Mouse (Mus musculus) E14TG2a.4 (cell line): Measurements from ENCODE around the gene Gm5725.
"Not testable (repeated sequence)": the region's sequence is repeated elsewhere in the genome, so short reads cannot be mapped to it uniquely, and the experiment has no call there.

ENCODE experiments used
- CTCF ChIP-seq: conservative IDR thresholded peaks from 2 replicates; pipeline ENCODE4 v1.5.1; 2014; ENCODE audit warnings: low read length
- NANOG ChIP-seq: IDR thresholded peaks from 2 replicates; pipeline ENCODE4 v1.6.1; 2014; ENCODE audit warnings: borderline replicate concordance, low read length, mixed read lengths
- POU5F1 ChIP-seq: IDR thresholded peaks from 2 replicates; pipeline ENCODE4 v1.6.1; 2014; ENCODE audit warnings: low read length, borderline replicate concordance

DNA sequence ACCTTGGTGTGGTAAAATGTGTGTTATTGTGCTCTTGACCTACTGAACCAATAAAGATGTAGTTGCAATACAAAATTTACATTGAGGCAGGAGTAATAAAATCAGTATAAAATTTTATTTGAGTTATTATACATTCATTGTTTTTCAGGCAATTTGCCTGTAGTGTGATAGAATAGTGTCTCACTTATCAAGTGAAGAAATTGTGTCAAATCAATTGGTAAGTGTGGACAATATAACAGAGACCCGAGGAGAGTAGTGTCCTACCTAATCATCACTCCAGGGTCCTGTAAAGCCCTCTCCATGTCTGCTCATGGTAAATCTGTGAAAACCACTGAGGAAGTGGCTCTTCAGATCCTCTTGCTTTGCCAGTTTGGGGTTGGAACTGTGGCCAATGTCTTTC, 12.0 kb downstream of the Gm5725 start, which contains the start of gene Vmn1r135:
- not testable (repeated sequence) for TF ChIP-seq CTCF, NANOG, POU5F1
